Mouse (Mus musculus): ENCODE measurements at regions not wholly inside any gene's neighbourhood (a gene's known extent, or its start where the extent isn't known, plus 50 kb on each side); places are given as distances from the start of the nearest gene placed in this dataset.
"Not testable (repeated sequence)": the region's sequence is repeated elsewhere in the genome, so short reads cannot be mapped to it uniquely, and the experiment has no call there.

DNA sequence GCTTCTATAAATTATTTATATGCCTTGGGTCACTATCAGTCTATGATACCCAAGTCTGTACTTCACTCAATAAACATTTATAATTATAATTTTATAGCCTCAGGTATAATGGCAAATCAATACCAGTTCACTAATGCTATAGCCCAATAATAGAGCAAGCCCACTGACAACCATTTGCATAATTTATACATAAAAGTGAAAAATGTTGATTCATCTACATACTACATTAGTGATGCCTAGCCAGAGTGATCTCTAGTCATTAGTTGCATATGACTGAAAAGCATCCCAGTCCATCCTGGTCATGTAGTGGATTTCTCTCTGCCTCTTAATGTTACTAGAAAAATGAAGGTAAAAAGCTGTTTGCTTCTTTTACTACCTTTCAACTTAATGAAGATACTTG lies 721.6 kb upstream of the Grm7 start:
- H3K27me3 ChIP-seq (ENCODE audit: insufficient read depth, low read length), result no peaks in the 10 kb centered on the region
- no peak overlapping the region for H3K4me3 ChIP-seq (ENCODE audit: low read depth, low read length)
- DNase-seq (no peak), ATAC-seq (no peak)
- no peak overlapping the region for H3K4me2 ChIP-seq (ENCODE audit: low read depth)
- no peak for TF ChIP-seq CTCF (IDR thresholded peaks at IDR 0.05; ENCODE audit: low read depth)
- no peaks in the 10 kb centered on the region for H3K36me3 ChIP-seq (ENCODE audit: insufficient read depth)
- H3K9ac ChIP-seq, result no peak overlapping the region
- H3K9me3 ChIP-seq (ENCODE audit: low read length), result no peaks in the 10 kb centered on the region
- no peaks in the 10 kb centered on the region for H3K4me1 ChIP-seq (ENCODE audit: insufficient read depth)
- no peak overlapping the region for H3K27ac ChIP-seq (ENCODE audit: low read depth, low read length)

DNA sequence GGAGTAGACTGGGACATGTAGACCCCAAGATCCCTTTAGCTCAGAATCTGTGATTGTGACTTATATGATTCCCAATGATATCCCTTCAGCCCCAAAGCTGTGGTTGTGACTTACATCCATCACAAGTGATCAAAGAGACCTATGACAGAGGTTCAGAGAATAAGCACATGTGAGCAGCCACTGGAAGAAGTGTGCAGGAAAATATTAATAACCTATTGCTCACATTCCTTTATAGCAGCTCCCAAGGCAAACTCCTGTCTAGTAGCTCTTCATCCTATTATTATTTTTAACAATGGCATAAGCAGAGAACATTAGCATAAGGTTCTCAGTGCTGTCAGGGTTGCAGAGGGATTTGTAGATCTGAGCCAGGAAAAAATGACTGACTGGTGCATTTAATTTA lies 696.9 kb upstream of the Grm7 start:
- Histone ChIP-seq H3K36me3 (ENCODE audit: insufficient read depth) (no peaks in the 10 kb centered on the region), H3K9ac (no peak overlapping the region), H3K9me3 (ENCODE audit: low read length) (no peaks in the 10 kb centered on the region), H3K4me2 (ENCODE audit: low read depth) (no peak overlapping the region), H3K4me1 (ENCODE audit: insufficient read depth) (peaks cover 7% of the 10 kb centered on the region; the same call in 1 of the 2 replicates), H3K27ac (ENCODE audit: low read depth, low read length) (no peak overlapping the region), H3K27me3 (ENCODE audit: insufficient read depth, low read length) (no peaks in the 10 kb centered on the region), H3K4me3 (ENCODE audit: low read depth, low read length) (no peak overlapping the region)
- peak; percentile 40 for ATAC-seq
- DNase-seq, result peak; percentile 3
- TF ChIP-seq CTCF (IDR thresholded peaks at IDR 0.05; ENCODE audit: low read depth), result no peak

DNA sequence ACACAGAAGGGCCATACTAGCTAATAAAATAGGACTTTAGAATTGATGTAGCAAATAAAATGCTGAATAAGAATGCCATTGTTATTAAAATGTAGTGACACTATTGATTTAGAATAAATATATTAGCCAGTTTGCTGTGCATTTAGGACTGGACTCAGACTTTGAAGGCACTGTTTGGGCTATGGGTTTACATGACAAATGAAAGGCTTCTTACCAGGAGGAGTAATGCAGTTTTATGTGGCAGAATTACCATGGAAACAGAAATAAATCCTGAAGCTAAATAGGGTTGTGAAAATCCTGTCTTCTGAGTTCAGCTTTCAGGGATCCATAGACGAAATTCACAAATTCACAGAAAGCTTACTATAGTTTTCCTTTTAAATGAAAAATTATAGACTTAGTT lies 696.5 kb upstream of the Grm7 start:
- peak; percentile 23 for DNase-seq
- no peak overlapping the region for H3K4me3 ChIP-seq (ENCODE audit: low read depth, low read length)
- H3K4me2 ChIP-seq (ENCODE audit: low read depth), result no peak overlapping the region
- WGBS, result 20% methylated on average over 1 of the region's 1 CpGs
- no peaks in the 10 kb centered on the region for H3K36me3 ChIP-seq (ENCODE audit: insufficient read depth)
- H3K27me3 ChIP-seq (ENCODE audit: insufficient read depth, low read length), result no peaks in the 10 kb centered on the region
- no peak for TF ChIP-seq CTCF (IDR thresholded peaks at IDR 0.05; ENCODE audit: low read depth)
- no peak overlapping the region for H3K27ac ChIP-seq (ENCODE audit: low read depth, low read length)
- H3K9me3 ChIP-seq (ENCODE audit: low read length), result no peaks in the 10 kb centered on the region
- peaks cover 7% of the 10 kb centered on the region; the same call in 1 of the 2 replicates for H3K4me1 ChIP-seq (ENCODE audit: insufficient read depth)
- ATAC-seq, result peak; percentile 50; the same call in 1 of the 2 replicates
- H3K9ac ChIP-seq, result no peak overlapping the region

DNA sequence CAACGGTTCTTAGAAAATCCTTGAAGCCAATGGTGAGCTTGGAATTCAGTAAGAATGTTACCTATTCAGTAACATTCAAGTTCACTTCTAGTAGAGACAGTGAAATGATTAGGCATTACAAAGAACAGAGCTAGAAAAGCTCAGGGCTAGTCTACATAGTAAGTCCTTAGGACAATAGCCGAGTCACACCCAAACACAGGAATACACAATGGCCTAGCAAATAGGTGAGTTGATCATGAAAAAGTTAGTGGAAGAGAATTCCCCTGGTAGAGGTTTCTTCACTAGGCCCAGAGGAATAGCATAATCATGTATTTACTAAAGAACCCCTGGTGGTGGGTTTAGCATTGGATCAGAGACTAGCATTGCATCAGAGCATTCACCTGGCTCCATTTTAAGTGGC lies 687.5 kb upstream of the Grm7 start:
- H3K27ac ChIP-seq (ENCODE audit: low read depth, low read length); H3K27me3 ChIP-seq (ENCODE audit: insufficient read depth, low read length); H3K9ac ChIP-seq; H3K9me3 ChIP-seq (ENCODE audit: low read length); H3K4me2 ChIP-seq (ENCODE audit: low read depth); H3K4me1 ChIP-seq (ENCODE audit: insufficient read depth); H3K36me3 ChIP-seq (ENCODE audit: insufficient read depth); DNase-seq; ATAC-seq; H3K4me3 ChIP-seq (ENCODE audit: low read depth, low read length): not testable (repeated sequence)
- WGBS, result 84% methylated on average over 2 of the region's 2 CpGs

Measured in forebrain, postnatal 0 days (tissue).